Mouse (Mus musculus): ENCODE measurements at regions not wholly inside any gene's neighbourhood (a gene's known extent, or its start where the extent isn't known, plus 50 kb on each side); places are given as distances from the start of the nearest gene placed in this dataset.

- TF ChIP-seq CTCF (conservative IDR thresholded peaks at IDR 0.05 in 1 of 2, IDR thresholded peaks at IDR 0.05 in 1 of 2; ENCODE audit: low read depth in 2 of 2, low read length in 2 of 2) (peak; percentile 76 to 81), NELFE (IDR thresholded peaks at IDR 0.05; ENCODE audit: low read depth, low read length) (no peak), CHD2 (IDR thresholded peaks at IDR 0.05; ENCODE audit: low read length) (no peak), POLR2AphosphoS2 (IDR thresholded peaks at IDR 0.05; ENCODE audit: low read depth, low read length) (no peak)
Observed at GRCm38 (mm10) chr11:56105632-56106031, 64.8 kb upstream of the Nmur2 start.
